Mouse (Mus musculus): ENCODE measurements around the gene Olfm4.

Gene Olfm4

DNA sequence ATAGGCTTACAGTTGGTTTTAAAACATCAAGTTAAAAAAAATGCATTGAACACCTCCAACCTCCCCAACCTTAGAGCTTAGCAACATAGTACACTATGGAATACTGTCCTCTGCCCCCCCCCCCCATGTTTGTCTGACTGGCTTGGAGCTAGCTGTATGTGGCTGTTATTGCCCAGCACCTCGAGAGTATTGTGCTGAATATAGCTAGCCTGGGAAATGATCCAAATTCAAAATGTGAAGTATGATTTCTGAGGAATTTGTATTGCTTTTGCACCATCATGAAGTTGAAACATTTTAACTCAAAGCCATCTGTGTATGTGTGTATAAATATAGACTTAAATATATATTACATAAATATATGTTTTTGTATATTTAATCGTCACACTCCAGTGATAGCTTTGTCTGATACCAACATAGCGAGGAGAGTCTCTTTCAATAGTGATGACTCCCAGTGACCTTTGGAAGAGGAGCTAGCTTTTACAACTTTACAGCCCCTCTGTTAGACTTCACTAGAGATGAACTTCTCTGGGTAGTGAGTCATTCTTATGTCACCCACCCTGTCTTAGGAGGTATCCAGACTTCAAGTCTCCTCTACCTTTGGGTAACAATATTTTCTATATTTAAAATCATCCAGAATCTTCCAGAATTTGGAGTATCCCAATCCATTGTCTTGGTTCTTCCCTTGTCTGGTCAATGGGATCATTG lies 45.6 kb downstream of the Olfm4 start:
- no peak for DNase-seq (ENCODE audit: low spot score)

DNA sequence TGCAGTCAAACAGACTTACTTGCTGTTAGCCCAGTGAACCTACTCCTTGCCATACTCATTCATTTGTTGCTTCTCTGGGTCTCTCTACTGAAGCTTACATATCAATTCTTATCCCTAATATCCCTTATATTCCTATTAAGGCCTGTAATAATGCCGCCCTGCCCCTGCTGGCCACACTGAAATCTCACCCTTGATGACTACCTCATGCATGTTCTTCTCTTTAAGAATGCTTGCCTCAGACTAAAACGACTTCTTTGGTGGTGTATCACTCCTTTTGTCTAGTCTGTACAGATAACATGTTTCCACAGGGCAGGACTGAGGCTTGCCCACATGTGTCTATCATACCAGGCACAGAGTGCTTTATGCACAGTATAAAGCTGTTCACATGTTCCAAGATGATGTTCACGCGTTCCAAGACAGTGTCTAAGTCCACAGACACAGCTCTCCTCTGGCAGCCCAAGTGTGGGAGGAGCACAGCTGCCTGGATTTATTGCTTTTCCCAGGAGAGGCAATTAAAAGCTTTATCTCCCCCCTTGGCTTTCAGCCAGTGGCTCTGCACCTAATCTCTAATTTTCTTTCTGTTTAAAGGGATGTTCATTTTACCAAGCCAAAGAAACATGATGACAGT lies 55.9 kb downstream of the Olfm4 start:
- DNase-seq (ENCODE audit: low spot score) = no peak

DNA sequence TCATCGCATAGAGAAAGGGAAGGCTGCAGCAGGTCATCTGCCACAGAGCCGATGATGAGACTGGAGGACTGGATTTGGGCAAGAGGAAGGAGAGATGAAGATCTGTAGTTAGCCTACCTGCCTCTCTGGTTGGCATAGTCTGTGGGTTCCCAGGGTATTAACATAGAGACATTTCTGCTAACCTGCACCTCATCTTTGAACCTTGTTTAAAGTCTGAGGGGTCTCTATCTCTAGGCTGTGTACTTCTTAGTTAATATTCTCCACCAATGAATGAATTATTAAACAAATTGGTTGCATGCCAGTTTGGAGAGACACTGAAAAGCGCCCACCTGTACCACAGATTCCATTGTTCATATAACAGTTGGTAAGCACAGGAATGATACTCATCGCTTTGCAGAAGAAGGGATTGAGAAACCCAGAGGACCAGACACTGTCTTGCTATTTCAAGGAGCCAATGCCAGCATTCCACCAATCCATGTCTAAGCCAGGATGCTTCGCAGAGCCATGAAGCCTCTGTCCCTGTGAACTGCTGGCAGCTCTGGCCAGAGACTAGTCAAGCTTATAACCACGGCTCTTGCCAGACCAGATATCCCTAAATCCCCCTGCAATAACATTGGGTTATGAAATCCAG lies 62.3 kb downstream of the Olfm4 start:
- no peak for DNase-seq (ENCODE audit: low spot score)

DNA sequence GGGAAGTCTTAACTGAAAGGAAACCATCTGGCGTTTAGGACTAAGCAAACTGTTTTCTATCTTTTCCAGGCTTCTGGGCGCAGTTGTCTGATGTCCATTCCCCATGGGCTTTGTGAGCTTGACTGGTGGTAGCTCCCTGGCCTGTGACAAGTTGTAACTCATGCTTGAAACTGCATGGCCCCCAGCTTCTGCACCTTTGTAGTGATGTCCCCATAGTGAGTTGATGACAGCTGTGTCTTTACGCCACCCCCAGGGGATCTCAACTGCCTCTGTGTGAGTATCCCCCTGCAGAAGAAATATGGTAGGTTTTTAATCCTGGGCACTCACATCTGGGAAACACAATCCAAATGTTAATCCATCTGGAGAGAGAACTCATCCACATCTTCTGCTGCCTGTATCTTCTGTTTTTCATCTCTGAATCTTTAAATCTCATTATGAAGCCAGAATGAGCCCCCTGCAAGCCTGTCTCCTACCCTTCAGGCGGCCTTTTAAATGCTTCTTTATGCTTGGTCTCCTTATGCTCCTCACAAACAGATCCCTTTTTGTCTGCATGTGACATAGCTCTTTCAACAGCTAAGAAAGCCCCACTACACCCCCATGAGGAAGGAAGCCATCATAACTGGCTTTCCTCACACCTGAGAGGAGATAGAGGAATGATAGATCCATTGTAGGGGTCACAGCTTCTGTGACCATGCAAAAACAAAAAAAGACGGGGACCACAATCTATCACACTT lies 63.7 kb downstream of the Olfm4 start:
- no peak for DNase-seq (ENCODE audit: low spot score)

DNA sequence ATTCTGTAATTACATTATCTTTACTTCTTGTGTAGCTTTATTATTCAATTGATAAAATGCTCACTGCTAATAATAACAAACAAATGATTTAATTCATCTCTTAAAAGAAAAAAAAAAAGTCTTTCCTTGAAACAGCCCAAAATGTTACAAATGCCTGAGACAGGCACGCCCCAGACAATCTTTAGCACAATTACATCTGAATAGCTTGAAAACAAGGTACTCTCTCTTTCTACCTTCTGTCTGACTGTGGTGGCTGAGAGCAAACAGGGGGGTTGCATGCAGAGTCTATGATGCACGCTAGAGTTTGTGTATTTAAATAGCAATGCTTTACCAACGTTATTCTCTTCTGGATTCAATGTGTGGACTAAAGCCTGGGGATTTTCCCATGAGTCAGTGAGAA lies 71.8 kb downstream of the Olfm4 start:
- DNase-seq (ENCODE audit: low spot score) = no peak

DNA sequence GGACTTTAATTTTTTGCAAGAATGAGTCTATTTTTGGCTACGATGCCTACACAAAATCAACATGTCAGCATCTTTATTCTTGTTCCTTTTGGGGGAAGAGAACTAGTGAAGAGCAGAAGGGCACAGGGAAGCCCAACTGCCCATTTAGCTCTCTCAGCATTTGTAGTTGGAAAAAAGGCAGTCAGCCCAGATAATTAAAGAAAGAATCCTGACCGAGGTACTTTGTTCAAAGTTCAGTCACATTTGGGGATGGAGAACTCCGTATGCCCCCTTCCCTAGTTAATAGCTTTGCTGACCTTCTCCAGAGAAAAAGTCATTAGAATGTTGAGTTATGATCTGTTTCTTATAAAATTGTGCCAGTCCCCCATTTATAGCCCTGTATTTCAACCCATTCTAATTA lies 77.8 kb downstream of the Olfm4 start:
- no peak for DNase-seq (ENCODE audit: low spot score)

DNA sequence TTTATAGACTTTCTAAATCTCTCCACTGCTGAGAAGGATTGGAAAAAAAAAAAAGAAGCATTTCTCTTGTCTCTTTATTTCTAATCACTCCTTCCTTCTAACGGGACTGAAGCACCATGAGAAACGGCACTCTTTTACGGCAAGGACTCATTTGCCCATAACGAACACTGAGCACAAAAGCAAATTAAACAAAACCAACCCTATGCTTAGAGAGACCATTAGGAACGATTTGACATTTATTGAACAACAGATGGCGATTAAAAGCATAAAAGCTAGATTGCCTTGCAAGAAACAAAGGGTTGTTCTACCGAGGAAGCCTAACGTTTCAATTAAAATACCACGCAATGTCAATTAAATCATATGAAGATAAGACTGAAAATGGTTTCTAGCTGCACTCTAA lies 79.0 kb downstream of the Olfm4 start:
- no peak for DNase-seq (ENCODE audit: low spot score)

DNA sequence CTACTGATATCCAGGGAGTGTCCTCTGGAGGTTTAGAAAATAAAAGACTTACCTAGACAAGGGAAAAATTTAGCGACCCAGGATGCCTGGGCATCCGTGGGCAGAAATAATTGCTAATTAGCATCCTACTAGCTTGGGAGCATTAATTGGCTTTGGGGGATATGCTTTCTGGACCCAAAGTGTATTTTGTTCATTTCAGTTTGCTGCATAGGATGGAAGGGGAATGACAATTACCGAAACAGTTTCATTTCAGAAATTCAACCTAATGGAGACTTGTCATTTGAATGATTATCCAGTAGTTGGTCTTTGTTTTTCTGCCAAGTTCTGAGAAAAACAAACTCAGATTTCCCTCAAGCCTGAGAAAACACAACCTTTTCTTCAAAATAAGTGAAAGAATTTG lies 86.7 kb downstream of the Olfm4 start:
- no peak for DNase-seq (ENCODE audit: low spot score)
